Mouse (Mus musculus): Measurements from ENCODE around the gene Rnf114.

DNA sequence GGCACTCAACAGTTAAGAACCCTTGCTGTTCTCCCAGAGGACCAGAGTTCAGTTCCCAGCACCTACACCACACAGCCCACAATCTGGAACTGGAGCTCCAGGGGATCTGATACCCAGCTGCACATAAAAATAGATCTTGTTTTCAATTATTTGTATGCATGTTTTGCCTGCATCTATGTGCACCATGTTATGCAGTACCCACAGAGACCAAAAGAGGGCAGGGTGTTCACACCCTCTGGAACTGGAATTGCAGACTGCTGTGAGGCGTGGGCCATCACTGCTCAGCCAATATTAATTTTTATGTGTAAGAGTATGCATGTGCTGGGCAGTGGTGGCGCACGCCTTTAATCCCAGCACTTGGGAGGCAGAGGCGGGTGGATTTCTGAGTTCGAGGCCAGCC, 4.8 kb downstream of the Rnf114 start:
- TF ChIP-seq MAFK (IDR thresholded peaks at IDR 0.05; ENCODE audit: insufficient replicate concordance, low read length) (no peak), ZNF384 (IDR thresholded peaks at IDR 0.05; ENCODE audit: low read depth, low read length) (no peak)
